Mouse (Mus musculus) brain, embryonic 14.5 days (tissue): ENCODE measurements at regions not wholly inside any gene's neighbourhood (a gene's known extent, or its start where the extent isn't known, plus 50 kb on each side); places are given as distances from the start of the nearest gene placed in this dataset.

ENCODE experiments used
- CTCF ChIP-seq: fragments of 200-500 bp; IDR thresholded peaks from 2 replicates; pipeline ENCODE4 v1.5.1; 2012; ENCODE audit warnings: inconsistent platforms, mild to moderate bottlenecking, moderate library complexity, borderline replicate concordance; ENCODE audit not compliant: insufficient read depth, insufficient read length; ENCODE audit errors: extremely low read depth
- POLR2A ChIP-seq: fragments of 200-500 bp; IDR thresholded peaks from 2 replicates; pipeline ENCODE4 v1.6.1; 2012; ENCODE audit warnings: mild to moderate bottlenecking, inconsistent platforms, borderline replicate concordance; ENCODE audit not compliant: poor library complexity, insufficient read depth, insufficient read length, severe bottlenecking; ENCODE audit errors: extremely low read depth

DNA sequence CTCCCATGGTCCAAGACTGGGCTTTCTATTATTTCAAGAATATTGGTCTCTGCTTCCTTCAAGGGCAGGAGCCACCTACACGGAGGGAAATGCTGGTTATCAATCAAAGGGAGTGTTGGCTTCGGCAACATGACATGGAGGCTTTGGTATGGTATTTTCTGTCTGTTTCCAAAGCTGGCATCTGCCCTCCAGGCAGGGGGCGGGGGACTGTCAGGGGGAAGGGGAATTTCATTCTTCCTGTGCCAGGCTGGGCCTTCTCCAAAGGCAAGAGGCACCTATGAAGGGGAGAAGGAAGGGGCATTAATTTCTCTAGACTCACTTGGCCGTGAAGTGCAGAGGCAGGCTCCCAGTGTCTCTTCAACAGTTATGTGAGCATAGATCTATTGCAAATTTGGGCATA lies 870.7 kb downstream of the Tbl1xr1 start:
- TF ChIP-seq POLR2A (no peak), CTCF (no peak)
